Mouse (Mus musculus) cerebral cortex, adult 2 months (tissue): ENCODE measurements around the gene Fam43a.

Experiments
- WGBS: fragments of 180-500 bp; shearing (Covaris S2); methylation state at CpG from one replicate; pipeline ENCODE4 v1.1.7; 2018; 5-methylcytosine and 5-hydroxymethylcytosine counted together

Fam43a gene

GRCm38 (mm10) chr16:30629509-30629908 lies 30.0 kb downstream of the Fam43a start:
- WGBS: 97% methylated on average over 5 of the region's 5 CpGs

DNA sequence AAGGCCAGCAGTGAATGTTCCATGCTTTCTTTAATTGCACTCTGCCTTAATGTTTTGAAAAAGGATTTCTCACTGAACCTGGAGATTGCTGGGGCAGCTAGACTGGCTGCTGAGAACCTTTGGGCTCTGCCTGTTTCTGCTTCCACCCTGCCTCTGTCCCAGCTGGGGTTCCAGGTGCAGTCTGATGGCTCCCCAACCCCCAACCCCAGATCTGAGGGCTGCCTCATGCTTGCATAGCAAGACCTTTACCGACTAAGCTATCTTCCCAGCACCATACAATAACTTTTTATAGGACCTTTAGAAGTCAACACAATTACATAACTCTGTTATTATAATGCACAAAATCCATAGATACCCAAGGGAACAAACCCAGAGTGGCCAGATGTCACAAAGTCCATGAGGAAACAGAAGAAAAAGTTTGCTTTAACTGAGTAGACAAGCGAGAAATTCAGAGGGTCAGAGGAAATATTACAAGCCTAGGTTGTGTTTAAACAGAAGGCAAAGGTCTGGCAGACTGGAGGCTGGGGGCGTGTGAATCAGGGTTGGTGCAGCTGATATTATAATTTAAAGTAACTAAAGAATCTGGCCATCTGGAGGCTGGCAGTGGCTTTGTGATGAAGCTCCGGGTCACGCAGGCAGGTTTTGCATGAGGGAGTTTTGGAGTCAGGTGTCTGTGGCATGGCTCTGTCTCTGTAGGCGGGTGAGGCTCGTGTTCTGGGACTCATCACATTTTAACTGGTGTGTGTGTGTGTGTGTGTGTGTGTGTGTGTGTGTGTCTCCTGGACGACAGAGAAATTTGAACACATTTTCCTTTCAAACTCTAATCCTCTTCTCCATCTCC lies 34.6 kb downstream of the Fam43a start:
- 62% methylated on average over 8 of the region's 8 CpGs for WGBS

DNA sequence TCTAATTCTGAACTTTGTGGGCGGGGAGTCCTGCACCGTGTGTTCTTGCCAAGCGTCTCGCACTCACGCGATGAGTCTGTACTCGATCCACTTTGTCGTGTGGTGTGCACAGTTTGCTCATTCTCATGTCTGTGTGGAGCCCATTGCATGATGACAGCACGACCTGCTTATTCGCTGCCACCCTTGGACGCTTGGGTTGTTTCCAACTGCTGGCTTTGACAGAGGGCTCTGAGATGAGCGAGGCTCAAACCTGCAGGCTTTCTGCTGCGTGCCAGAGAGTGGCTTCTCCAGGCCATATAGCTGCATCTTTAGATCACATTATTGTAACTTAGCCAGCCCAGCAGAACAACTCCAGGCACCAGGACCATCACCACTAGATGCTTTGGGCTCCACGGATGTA lies 39.1 kb downstream of the Fam43a start:
- WGBS: 92% methylated on average over 14 of the region's 14 CpGs

DNA sequence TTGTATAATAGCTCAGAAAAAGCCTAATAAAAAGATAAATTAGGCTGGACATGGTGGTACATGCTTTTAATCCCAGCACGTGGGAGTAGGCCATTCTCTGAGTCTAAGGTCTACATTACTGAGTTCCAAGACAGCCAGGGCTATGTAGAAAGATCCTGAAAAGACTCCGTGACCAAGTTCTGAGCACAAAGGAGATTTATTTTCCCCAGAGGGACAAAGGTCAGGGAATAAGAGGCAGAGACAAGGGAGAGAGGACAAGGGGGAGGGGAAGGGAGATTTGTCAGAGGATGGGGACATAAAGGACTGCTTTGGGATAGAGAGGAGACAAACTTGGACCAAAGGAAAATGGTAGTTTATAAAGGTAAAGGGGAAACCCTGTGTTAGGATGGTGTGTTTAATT lies 41.1 kb downstream of the Fam43a start:
- WGBS: 74% methylated on average over 2 of the region's 2 CpGs

DNA sequence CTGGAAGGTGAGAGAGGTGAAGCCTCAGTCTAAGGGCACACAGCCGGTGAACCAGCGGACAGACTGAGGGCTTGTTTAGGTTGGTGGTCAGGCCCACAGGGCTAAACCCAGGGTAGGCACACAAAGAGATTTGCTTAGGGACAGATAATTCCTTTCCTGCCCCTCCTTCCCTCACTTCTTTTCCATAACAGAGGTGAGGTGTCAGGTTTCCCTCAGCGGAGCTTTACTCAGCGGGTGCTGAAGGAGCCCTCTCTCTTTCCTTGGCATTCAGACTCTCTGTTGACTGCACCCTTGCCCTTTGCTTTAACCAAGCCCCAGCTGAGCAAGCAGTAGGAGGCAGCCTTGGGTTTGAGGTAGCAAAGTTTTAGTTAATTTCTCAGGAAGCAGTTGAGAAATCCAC lies 41.9 kb downstream of the Fam43a start:
- 89% methylated on average over 4 of the region's 4 CpGs for WGBS

DNA sequence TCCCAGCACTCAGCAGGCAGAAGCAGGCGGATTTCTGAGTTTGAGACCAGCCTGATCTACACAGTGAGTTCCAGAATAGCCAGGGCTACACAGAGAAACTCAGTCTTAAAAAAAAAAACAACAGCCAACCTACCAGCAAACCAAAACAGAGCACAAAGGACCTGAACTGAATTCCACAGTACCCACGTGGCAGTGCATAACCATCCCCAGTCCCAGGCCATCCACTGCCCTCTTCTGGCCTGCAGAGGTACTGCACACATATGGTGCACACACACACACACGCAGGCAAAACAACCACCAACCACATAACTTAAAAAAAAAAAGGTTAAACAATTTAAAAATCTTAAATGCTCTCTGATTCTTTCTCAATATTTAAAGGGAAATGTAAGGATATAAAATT lies 42.7 kb downstream of the Fam43a start:
- WGBS: 90% methylated on average over 3 of the region's 3 CpGs

GRCm38 (mm10) chr16:30644981-30645380 lies 45.5 kb downstream of the Fam43a start:
- 97% methylated on average over 4 of the region's 4 CpGs for WGBS

GRCm38 (mm10) chr16:30645841-30646558 lies 46.5 kb downstream of the Fam43a start:
- 46% methylated on average over 9 of the region's 9 CpGs for WGBS

GRCm38 (mm10) chr16:30646856-30647255 lies 47.3 kb downstream of the Fam43a start:
- 97% methylated on average over 3 of the region's 3 CpGs for WGBS

GRCm38 (mm10) chr16:30651292-30651691 lies 51.8 kb downstream of the Fam43a start:
- 73% methylated on average over 1 of the region's 1 CpGs for WGBS
